Mouse (Mus musculus): Measurements from ENCODE around the gene Slc12a4. TPM values are rescaled to one million over a fixed set of nuclear protein-coding genes. Genes with fewer than 3 reads are reported as not detected.

The Slc12a4 gene
- total and polyA plus RNA-seq, 3 experiments, result 35.0 to 54.6 (median 38.1) TPM

GRCm38 (mm10) chr8:105956556-105956955 lies 9.3 kb downstream of the Slc12a4 start:
- Histone ChIP-seq H3K36me3 (ENCODE audit: control insufficient read depth, insufficient read depth, low read length) (peaks cover 6% of the 10 kb centered on the region), H3K4me3 (no peak overlapping the region), H3K27ac (peak overlapping the region; percentile 2; the same call in 1 of the 2 replicates), H3K9ac (ENCODE audit: low read depth, low read length) (no peak overlapping the region), H3K79me2 (replicated peaks; ENCODE audit: control insufficient read depth, insufficient read depth, low read length) (no peaks in the 10 kb centered on the region), H3K27me3 (ENCODE audit: control insufficient read depth, insufficient read depth, low read length) (no peaks in the 10 kb centered on the region), H3K4me1 (ENCODE audit: control insufficient read depth, insufficient read depth, low read length) (peaks cover 19% of the 10 kb centered on the region)
- TF ChIP-seq CTCF (IDR thresholded peaks at IDR 0.05), result no peak
- TF ChIP-seq EP300 (IDR thresholded peaks at IDR 0.05; ENCODE audit: insufficient read depth, low read depth, low read length), result no peak
- TF ChIP-seq POLR2A (IDR thresholded peaks at IDR 0.05; ENCODE audit: insufficient read depth, low read depth, low read length), result no peak
- 48% methylated on average over 4 of the region's 4 CpGs for WGBS
- peak in 1 of 2 experiments; percentile 38 for DNase-seq
- intact Hi-C loops (cut with DNase I), result no loop called here

- H3K9ac ChIP-seq (ENCODE audit: low read depth, low read length), result no peak overlapping the region
- H3K36me3 ChIP-seq (ENCODE audit: control insufficient read depth, insufficient read depth, low read length), result no peaks in the 10 kb centered on the region
- H3K27ac ChIP-seq, result peak overlapping the region; percentile 49; the same call in 1 of the 2 replicates
- intact Hi-C loops (cut with DNase I), result no loop called here
- H3K4me1 ChIP-seq (ENCODE audit: control insufficient read depth, insufficient read depth, low read length), result peaks cover 9% of the 10 kb centered on the region
- peak in 1 of 2 experiments; percentile 51 for DNase-seq
- H3K79me2 ChIP-seq (replicated peaks; ENCODE audit: control insufficient read depth, insufficient read depth, low read length), result no peaks in the 10 kb centered on the region
- no peak overlapping the region for H3K4me3 ChIP-seq
- no peaks in the 10 kb centered on the region for H3K27me3 ChIP-seq (ENCODE audit: control insufficient read depth, insufficient read depth, low read length)
- WGBS, result 6% methylated on average over 7 of the region's 7 CpGs
- TF ChIP-seq POLR2A (IDR thresholded peaks at IDR 0.05; ENCODE audit: insufficient read depth, low read depth, low read length), result no peak
- TF ChIP-seq EP300 (IDR thresholded peaks at IDR 0.05; ENCODE audit: insufficient read depth, low read depth, low read length), result no peak
- no peak for TF ChIP-seq CTCF (IDR thresholded peaks at IDR 0.05)
Observed at GRCm38 (mm10) chr8:105951057-105951659, 14.7 kb downstream of the Slc12a4 start.

- Histone ChIP-seq H3K27ac (no peak overlapping the region), H3K36me3 (ENCODE audit: control insufficient read depth, insufficient read depth, low read length) (no peaks in the 10 kb centered on the region), H3K9ac (ENCODE audit: low read depth, low read length) (no peak overlapping the region), H3K79me2 (replicated peaks; ENCODE audit: control insufficient read depth, insufficient read depth, low read length) (no peaks in the 10 kb centered on the region), H3K4me1 (ENCODE audit: control insufficient read depth, insufficient read depth, low read length) (peaks cover 9% of the 10 kb centered on the region), H3K27me3 (ENCODE audit: control insufficient read depth, insufficient read depth, low read length) (no peaks in the 10 kb centered on the region), H3K4me3 (no peak overlapping the region)
- intact Hi-C loops (cut with DNase I), result no loop called here
- peak in 1 of 2 experiments; percentile 40 for DNase-seq
- no peak for TF ChIP-seq CTCF (IDR thresholded peaks at IDR 0.05)
- TF ChIP-seq POLR2A (IDR thresholded peaks at IDR 0.05; ENCODE audit: insufficient read depth, low read depth, low read length), result no peak
- TF ChIP-seq EP300 (IDR thresholded peaks at IDR 0.05; ENCODE audit: insufficient read depth, low read depth, low read length), result no peak
- 40% methylated on average over 10 of the region's 10 CpGs for WGBS
Observed at GRCm38 (mm10) chr8:105949350-105949749, 16.5 kb downstream of the Slc12a4 start.

DNA sequence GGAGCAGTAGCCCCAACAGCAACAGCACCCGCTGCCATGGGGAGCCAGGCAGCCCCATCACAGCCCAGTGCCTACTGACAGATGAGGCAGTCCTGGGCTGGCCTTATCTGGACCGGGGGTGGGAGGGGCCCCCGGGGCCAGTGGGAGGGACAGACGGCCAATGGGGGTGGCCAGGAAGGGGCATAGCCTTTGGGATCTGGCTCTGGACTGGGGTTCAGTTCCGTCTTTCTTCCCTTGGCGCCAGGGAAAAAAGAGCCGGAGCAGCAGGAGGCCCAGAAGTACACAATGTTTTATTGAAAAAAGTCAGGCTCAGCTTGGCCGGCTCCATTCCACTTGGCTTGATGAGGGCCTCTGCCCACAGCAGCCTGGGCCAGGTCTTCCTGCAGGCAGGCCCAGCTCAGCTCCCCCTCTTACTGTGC lies 22.6 kb downstream of the Slc12a4 start, which contains the start of gene Lcat:
Gene Lcat, minus strand, starts transcription at position 62 of the 419 bp plus-strand sequence.
- no peak for DNase-seq
- no peaks in the 10 kb centered on the region for H3K36me3 ChIP-seq (ENCODE audit: control insufficient read depth, insufficient read depth, low read length)
- no peak for TF ChIP-seq POLR2A (IDR thresholded peaks at IDR 0.05; ENCODE audit: insufficient read depth, low read depth, low read length)
- TF ChIP-seq CTCF (IDR thresholded peaks at IDR 0.05), result no peak
- TF ChIP-seq EP300 (IDR thresholded peaks at IDR 0.05; ENCODE audit: insufficient read depth, low read depth, low read length), result no peak

GRCm38 (mm10) chr8:105942542-105942941 lies 23.4 kb downstream of the Slc12a4 start:
- H3K36me3 ChIP-seq (ENCODE audit: control insufficient read depth, insufficient read depth, low read length), result no peaks in the 10 kb centered on the region
- 97% methylated on average over 5 of the region's 5 CpGs for WGBS
- H3K79me2 ChIP-seq (replicated peaks; ENCODE audit: control insufficient read depth, insufficient read depth, low read length), result no peaks in the 10 kb centered on the region

More for the DNA sequence above, 22.6 kb downstream of the Slc12a4 start, which contains the start of gene Lcat:
- WGBS, result 62% methylated on average over 8 of the region's 8 CpGs
- H3K79me2 ChIP-seq (replicated peaks; ENCODE audit: control insufficient read depth, insufficient read depth, low read length), result no peaks in the 10 kb centered on the region
- no peak within 1 kb of the TSS for H3K9ac ChIP-seq (ENCODE audit: low read depth, low read length)
- no peak within 1 kb of the TSS for H3K4me3 ChIP-seq
- intact Hi-C loops (cut with DNase I), result no loop called here
- H3K27ac ChIP-seq, result no peak within 1 kb of the TSS
- no peaks in the 10 kb centered on the region for H3K27me3 ChIP-seq (ENCODE audit: control insufficient read depth, insufficient read depth, low read length)
- H3K4me1 ChIP-seq (ENCODE audit: control insufficient read depth, insufficient read depth, low read length), result peaks cover under 1% of the 10 kb centered on the region

GRCm38 (mm10) chr8:105942026-105942425 lies 23.9 kb downstream of the Slc12a4 start:
- Histone ChIP-seq H3K36me3 (ENCODE audit: control insufficient read depth, insufficient read depth, low read length) (no peaks in the 10 kb centered on the region), H3K27me3 (ENCODE audit: control insufficient read depth, insufficient read depth, low read length) (no peaks in the 10 kb centered on the region), H3K4me1 (ENCODE audit: control insufficient read depth, insufficient read depth, low read length) (peaks cover 1% of the 10 kb centered on the region), H3K27ac (no peak overlapping the region), H3K79me2 (replicated peaks; ENCODE audit: control insufficient read depth, insufficient read depth, low read length) (no peaks in the 10 kb centered on the region), H3K9ac (ENCODE audit: low read depth, low read length) (no peak overlapping the region), H3K4me3 (no peak overlapping the region)
- WGBS, result 71% methylated on average over 11 of the region's 11 CpGs
- intact Hi-C loops (cut with DNase I), result no loop called here
- DNase-seq, result no peak
- no peak for TF ChIP-seq EP300 (IDR thresholded peaks at IDR 0.05; ENCODE audit: insufficient read depth, low read depth, low read length)
- TF ChIP-seq CTCF (IDR thresholded peaks at IDR 0.05), result no peak
- TF ChIP-seq POLR2A (IDR thresholded peaks at IDR 0.05; ENCODE audit: insufficient read depth, low read depth, low read length), result no peak

More at GRCm38 (mm10) chr8:105942542-105942941, 23.4 kb downstream of the Slc12a4 start:
- no peak overlapping the region for H3K27ac ChIP-seq
- TF ChIP-seq EP300 (IDR thresholded peaks at IDR 0.05; ENCODE audit: insufficient read depth, low read depth, low read length), result no peak
- no peak for TF ChIP-seq CTCF (IDR thresholded peaks at IDR 0.05)
- no peak for TF ChIP-seq POLR2A (IDR thresholded peaks at IDR 0.05; ENCODE audit: insufficient read depth, low read depth, low read length)
- no peak overlapping the region for H3K9ac ChIP-seq (ENCODE audit: low read depth, low read length)
- intact Hi-C loops (cut with DNase I), result no loop called here
- H3K27me3 ChIP-seq (ENCODE audit: control insufficient read depth, insufficient read depth, low read length), result no peaks in the 10 kb centered on the region
- no peak overlapping the region for H3K4me3 ChIP-seq
- H3K4me1 ChIP-seq (ENCODE audit: control insufficient read depth, insufficient read depth, low read length), result peaks cover 1% of the 10 kb centered on the region
- no peak for DNase-seq
